Mouse (Mus musculus) c-Kit-positive CD71-positive TER-119-negative erythroid progenitor cells, embryonic 14.5 days (primary cell): ENCODE results near the gene Gm9918.

ENCODE experiments used
- DNase-seq: peaks from one replicate; pipeline ENCODE4 v3.0.0-alpha.2; 2013; ENCODE audit warnings: low read depth

The Gm9918 gene

DNA sequence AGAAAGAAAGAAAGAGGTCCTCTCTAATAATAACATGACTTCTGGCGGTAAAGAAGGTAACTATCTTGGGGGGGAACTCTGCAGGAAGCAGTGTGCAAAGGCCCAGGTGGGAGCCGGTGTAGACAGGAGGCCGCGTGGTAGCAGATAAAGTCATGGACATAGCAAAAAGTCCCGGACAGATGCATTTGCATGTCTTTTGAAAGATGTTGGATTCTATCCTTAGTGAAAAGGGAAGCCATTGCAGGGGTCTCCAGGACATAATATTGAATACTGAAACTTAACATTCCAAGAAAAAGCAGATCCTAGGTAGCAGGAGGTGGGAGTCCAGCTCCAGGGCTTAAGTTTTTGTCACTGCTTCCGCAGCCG, 8.3 kb downstream of the Gm9918 start:
- no peak for DNase-seq

DNA sequence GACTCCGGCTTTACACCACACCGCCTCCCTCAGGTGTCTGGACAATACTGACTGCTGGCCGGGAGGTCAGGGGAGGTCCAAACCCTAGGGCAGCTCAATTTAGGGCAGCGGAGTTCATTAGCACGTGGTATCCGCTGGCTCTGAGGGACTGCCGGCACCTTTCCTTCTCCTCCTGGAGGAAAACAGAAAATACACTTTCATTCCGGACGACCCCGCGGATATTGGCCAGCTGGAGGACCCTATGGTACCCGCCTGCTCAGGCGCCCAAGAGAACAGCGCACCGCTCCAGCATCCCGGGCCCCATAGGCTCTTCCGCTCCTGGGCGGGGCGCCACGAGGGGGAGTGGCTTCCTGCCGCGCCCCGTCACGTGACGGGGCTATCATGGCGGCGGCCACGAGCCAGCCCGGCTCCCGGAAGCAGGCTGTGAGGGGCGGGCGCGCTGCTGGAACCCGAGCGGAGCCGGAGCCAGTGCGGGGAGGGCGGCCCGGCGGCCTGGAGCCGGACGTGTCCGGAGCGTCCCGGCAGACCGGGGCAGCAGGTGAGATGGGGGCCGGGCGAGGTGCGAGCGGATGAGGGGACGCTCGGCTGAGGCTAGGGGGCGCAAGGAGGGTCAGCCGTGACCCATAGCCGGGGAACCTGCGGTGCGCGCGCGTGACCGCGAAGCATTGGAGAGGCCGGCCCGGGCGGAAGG, 8.9 kb downstream of the Gm9918 start, which contains the start of gene Mfsd5:
Gene Mfsd5 (plus strand): TSS at position 363 of the 691 bp plus-strand sequence.
- peak; percentile 86 for DNase-seq

DNA sequence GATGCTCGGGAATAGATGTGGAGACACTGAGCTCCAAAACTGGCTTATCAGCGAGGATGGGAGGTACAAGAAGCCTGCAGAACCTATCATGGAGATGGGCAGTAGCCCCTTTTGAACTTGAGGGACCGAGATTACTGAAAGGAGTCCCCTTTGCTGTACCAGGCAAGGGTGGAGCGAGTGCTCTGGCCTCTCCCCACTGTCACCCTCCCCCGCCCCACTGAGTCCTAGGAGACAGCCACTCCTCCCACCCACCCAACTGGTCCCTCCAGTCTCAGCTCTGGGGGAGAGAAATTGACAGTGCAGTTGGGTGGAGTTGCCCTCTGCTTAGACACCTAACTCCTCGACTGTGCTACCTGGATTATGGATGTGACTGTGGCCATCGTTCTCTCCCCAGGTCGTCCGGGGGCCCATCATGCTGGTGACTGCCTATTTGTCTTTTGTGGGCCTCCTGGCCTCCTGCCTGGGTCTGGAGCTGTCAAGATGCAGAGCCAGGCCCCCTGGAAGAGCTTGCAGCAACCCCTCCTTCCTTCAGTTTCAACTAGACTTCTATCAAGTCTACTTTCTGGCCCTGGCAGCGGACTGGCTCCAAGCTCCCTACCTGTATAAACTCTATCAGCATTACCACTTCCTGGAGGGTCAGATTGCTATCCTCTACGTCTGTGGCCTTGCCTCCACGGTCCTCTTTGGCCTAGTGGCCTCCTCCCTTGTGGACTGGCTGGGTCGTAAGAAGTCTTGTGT, 9.6 kb downstream of the Gm9918 start:
- DNase-seq = no peak

DNA sequence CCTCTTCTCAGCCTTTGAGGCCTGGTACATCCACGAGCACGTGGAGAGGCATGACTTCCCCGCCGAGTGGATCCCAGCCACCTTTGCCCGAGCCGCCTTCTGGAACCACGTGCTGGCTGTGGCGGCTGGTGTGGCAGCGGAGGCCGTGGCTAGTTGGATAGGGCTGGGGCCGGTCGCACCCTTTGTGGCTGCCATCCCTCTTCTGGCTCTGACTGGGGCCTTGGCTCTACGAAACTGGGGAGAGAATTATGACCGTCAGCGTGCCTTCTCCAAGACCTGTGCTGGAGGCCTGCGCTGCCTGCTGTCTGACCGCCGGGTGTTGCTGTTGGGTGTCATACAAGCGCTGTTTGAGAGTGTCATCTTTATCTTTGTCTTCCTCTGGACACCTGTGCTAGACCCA, 10.3 kb downstream of the Gm9918 start:
- no peak for DNase-seq

DNA sequence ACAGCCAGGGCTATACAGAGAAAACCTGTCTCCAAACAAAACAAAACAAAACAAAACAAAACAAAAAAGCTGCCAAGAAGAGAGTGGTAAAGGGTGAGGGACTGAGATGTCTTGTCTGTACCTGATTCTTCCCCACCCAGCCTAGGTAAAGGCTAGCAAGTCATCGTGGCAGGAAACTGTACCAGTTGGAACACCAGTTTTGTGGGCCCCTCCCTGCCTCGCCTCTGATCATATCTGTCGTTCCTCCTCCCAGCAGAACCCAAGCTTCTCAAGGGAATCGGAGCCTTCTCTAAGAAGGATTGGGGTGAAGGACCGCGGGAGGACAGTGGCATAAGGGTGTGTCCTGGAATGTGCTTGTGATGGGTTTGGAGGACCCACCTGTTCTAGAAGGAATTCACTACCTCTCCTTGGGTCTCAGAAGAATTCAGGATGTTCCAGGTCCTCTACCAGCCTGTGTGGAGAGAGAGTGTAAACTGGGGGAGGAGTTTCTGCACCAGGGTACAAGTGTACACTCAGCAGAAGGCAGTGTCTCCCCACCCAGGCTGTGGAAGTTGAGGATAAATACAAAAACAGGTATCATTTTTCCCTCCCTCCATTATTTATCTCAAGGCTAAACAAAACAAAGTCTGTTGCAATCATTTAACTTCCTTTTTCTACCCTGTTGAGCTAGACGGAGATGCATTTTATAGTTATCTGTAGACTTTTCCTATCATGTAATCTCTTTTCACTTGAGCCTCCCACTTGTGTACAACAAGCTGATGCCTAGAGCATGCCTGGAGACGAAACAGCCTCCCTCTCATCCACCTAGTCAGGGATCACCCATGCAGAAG, 12.3 kb downstream of the Gm9918 start:
- peak; percentile 34 for DNase-seq

DNA sequence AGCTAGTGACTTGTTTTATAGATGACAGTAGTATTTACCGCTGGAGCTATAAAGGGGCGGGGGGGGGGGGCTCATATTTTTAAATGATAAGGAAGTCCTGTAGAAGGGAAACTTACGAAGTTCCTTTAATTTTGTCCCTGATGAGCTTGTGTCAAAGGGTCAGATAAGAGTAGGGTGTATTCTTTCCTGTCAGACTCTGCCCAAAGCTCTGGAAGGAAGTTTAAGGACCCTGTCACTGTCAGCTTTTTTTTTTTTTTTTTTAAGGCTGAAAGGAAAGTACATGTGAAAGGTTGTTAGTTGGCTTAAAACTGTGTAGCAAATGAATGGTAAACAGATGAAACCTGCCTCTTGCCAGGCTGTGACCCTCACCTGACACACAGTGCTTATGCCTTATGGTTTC, 13.3 kb downstream of the Gm9918 start:
- DNase-seq = no peak

DNA sequence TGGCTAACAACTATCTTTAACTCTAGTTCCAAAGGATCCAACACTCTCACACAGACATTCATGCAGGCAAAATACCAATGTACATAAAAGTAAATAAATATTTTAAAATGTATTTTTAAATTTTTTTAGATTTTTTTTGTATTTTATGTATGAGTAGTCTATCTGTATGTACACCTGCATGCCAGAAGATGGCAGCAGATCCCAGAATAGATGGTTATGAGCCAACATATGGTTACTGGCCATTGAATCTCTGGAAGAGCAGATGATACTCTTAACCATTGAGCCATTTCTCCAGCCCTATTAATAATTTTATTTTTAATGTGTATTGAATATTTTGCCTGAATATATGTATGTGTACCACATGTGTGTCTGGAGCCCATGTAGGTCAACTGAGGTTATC, 17.0 kb downstream of the Gm9918 start:
- peak; percentile 54 for DNase-seq

DNA sequence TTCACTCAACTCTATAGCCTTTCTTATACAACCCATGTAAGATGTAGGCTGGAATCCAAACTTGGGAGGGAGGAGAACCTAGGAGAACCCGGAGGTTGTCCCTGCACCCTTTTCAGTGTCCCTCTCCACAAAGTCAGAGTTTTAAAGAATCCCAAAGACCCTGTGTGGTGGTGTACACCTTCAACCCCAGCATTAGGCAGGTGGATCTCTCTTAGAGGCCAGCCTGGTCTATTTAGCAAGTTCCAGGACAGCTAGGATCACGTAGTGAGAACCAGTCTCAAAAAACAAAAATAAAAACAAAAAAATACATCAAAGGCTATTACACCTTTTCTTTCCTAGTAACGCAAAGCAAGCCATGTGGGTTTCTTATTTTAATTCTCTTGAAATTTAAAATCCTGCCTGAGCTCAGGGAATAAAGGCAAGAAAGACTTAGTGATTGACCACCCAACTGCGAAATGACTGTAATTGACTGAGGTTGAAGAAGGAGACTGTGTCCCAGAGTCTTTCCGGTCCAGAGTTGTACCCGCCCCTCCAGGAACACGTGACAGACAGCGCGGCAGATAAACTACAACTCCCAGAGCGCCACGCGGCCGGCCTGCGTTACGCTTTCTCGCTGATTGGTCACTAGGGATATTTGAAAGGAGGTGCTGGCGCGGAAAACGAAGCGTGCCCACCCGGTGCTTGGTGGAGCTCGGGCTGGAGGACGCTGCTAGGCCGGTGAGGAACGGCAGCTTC, 25.4 kb downstream of the Gm9918 start, which contains the start of gene Espl1:
Gene Espl1 (plus strand): TSS at position 634 of the 735 bp plus-strand sequence.
- peak; percentile 95 for DNase-seq

DNA sequence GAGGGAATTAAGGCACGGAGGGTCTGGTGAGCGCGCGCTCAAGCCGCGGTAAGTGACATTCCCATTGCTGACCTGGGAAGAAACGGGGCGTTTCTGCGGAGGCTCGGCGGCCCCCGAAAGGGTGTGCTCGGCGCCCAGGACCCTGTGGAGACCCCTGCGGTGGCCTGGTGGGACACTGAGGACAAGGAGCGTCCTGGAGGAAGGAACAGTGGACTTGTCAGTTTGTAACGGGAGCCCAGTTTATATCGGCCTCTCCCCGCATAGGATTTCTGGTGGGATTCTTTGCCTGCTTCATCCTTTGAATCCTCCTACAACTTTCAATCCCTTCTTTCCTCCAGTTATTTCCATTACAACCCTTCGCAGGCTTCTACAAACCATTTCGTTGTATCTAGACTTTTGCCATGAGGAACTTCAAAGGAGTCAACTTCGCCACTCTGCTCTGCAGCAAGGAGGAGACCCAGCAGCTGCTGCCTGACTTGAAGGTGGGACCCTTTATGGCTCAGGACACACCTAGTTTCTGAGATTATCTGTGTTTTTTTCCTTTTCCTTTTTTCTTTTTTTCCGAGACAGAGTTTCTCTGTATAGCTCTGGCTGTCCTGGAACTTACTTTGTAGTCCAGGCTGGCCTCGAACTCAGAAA, 26.1 kb downstream of the Gm9918 start:
- DNase-seq = no peak

DNA sequence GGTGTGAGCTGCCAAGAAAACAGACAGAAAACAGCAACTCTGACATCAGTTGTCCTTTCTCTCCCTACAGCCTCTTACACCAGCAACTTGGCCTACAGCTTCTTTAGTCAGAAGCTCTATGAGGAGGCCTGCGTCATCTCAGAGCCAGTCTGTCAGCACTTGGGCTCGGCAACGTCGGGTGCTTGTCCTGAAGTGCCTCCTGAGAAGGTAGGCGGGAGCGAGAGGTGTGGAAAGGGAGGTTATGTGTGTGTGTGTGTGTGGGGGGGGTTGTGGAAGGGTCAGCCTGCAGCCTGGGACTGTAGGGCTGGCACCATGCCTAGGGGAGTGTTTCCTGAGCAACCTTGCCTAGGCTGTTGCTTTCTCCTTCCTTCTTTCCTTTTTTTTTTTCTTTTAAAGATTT, 32.2 kb downstream of the Gm9918 start:
- DNase-seq = no peak

DNA sequence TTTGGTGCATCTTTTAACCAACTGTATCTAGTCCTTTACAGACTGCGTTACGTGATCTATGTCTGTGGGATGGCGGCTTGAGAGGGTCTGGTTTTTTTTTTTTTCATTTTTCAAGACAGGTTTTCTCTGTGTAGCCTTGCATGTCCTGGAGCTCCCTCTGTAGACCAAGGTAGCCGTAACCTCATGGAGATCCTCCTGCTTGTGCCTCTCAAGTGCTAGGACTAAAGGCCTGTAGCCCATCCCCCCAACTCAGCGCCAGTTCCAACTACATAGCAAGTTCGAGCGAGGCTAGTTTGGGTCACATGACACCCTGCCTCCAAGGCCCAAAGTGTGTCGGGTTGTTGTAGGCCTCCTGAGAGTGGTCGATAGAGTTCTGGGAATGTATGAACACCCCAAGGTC, 38.4 kb downstream of the Gm9918 start:
- no peak for DNase-seq

DNA sequence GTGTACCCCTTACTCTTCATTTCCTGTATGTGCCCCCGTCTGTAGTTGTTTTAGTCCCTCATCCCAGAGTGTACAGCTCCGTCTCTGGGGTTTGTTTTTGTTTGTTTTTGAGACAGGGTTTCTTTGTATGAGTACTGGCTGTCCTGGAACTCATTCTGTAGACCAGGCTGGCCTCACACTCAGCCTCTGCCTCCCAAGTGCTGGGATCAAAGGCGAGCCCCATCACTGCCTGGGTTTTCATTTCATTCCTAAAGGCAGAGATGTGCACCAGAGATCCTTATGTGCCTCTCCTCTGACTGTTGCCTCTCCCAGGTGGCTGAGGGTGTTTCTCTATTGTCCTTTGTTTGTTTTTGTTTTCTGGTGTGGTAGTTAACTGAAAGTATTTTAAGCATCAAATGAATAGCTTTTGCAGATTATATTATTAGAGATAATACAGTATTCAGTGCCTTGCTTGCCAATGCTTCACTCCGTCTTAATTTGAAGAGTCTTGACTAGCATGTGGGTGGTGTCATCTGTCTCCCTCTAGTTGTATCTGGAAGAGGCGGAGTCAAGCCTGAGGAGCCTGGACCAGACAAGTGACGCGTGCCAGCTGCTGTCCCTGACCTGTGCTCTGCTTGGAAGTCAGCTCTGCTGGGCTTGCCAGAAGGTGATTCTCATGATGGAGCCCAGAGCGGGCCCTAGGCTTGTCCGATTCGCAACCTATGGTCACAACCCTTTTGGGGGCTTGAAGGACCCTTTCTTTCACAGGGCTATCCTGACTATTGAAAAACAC, 39.9 kb downstream of the Gm9918 start:
- no peak for DNase-seq

DNA sequence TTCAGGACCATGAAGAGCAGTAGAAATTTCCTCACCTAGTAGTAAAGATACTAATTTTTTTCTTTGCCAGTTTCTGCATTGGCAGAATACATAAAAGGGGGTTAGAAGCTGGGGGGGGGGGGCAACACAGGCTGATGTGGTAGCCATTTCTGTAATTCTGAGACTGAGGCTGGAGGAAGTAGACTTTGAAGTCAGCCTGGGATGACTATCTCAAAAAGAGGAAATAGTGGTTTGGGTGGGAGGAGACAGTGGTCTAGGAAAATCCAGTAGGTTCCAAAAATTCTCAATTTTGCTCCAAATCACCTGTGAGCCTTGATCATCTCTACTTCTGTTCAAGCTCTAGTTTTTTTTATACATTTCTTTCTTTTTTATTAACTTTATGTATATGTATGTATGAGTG, 41.1 kb downstream of the Gm9918 start:
- DNase-seq = no peak

DNA sequence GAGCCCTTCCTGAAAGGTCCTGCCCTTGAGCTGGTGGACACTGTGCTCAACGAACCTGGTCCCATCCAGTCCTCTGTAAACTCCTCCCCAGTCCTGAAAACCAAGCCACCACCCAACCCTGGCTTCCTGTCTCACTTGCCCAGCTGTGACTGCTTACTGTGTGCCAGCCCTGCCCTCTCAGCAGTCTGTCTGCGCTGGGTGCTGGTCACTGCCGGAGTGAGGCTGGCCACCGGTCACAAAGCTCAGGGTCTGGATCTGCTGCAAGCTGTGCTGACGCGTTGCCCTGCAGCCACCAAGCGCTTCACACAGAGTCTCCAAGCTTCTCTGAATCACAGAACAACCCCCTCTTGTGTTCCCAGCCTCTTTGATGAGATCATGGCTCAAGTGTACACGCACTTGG, 44.9 kb downstream of the Gm9918 start:
- no peak for DNase-seq

DNA sequence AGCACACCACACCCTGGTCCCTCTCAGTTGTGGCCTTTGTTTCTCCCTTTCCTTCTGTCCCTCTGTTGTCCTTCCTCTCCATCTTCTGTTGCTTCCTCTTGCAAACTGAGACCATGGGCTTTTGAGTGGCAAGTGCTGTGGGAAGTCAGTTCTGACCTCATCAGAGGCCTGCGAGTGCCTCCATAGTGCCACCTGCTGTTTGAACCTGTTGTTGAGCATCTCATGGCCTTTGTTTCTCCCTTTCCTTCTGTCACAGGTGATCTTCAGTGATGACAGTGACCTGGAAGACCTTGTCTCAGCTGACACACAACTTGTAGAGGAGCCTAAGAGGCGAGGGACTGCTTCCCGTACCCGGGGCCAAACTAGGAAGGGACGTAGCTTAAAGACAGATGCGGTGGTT, 45.9 kb downstream of the Gm9918 start:
- no peak for DNase-seq
